Mouse (Mus musculus) embryonic facial prominence, embryonic 10.5 days (tissue): ENCODE measurements around the gene Ddx17. TPM values are rescaled to one million over a fixed set of nuclear protein-coding genes. Genes with fewer than 3 reads are reported as not detected.
A peak's percentile ranks its signal among the peaks of the same experiment; 100 is the strongest.

Experiments
- DNase-seq: peaks from one replicate; pipeline ENCODE4 v3.0.0-alpha.2; 2017; ENCODE audit warnings: low spot score
- H3K27ac ChIP-seq: fragments of 300-500 bp; sonication (generic); replicated peaks from 2 replicates; pipeline ENCODE4 v1.5.1; 2016; ENCODE audit warnings: mild to moderate bottlenecking
- H3K27me3 ChIP-seq: fragments of 300-500 bp; sonication (generic); replicated peaks from 2 replicates; pipeline ENCODE4 v1.6.1; 2016; ENCODE audit warnings: low read depth, mild to moderate bottlenecking; ENCODE audit not compliant: poor library complexity, severe bottlenecking
- H3K36me3 ChIP-seq: fragments of 300-500 bp; sonication (generic); replicated peaks from 2 replicates; pipeline ENCODE4 v1.6.1; 2016; ENCODE audit warnings: mild to moderate bottlenecking, moderate library complexity
- H3K4me1 ChIP-seq: fragments of 300-500 bp; sonication (generic); 2 replicates; pipeline ENCODE4 v1.6.1; 2016
- H3K4me3 ChIP-seq: fragments of 300-500 bp; sonication (generic); 2 replicates; pipeline ENCODE4 v1.5.1; 2016; ENCODE audit warnings: mild to moderate bottlenecking, moderate library complexity
- H3K9me3 ChIP-seq: fragments of 300-500 bp; sonication (generic); 2 replicates; pipeline ENCODE4 v1.6.1; 2016; ENCODE audit warnings: mild to moderate bottlenecking
- WGBS: fragments of 180-500 bp; shearing (Covaris S2); methylation state at CpG from one replicate; pipeline ENCODE4 v1.1.7; 2016; 5-methylcytosine and 5-hydroxymethylcytosine counted together
- polyA plus RNA-seq: library from polyadenylated mRNA; unstranded; fragments of >200 nt; fragmentation: Nextera tagmentation; extraction: Ambion mirVana; gene quantifications from 2 replicates; pipeline ENCODE4 v1.2.1, GENCODE M21; 2016

Gene Ddx17
- polyA plus RNA-seq = 43.7 and 44.9 TPM in 2 replicates

DNA sequence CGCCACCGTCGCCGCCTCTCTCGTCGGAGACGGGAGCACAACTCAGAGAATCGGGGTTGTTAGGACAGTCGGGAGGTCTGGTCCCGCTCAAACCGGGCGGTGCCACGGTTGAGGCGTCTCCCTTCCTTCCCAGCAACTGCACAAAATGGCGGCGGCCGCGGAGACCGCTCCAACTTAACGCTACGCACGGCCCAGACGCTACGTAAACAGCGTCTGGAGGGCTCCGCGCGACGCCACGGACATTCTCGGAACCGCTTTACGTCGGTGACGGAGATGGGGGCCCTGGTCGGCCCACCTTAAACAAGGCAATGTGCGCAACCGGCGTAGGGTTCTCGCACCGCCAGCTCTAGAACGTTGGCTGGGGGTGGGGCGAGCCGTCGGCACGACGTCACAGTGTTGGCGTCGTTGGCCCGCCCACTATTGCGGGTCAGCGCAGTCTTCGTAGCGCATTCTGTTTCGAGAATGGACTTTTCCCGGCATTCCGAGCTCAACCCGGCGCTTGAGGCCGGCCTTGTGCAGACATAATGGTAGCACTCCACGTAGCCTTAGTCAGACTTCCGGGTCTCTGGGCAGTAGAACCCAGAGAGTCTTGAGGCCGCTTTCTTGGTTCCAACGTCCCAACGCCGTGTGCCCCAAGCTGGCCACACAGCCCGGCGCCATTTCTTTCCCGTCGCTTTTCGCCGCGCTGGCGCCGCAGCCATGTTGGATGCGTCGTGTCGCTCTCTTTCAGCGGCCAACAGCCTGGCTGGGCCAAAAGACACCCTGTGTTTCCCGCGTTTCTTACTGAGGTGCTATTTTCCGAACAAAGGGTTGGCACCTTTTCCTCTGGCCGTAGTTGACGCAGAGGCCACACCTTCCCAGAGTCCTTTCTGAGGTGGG is at the start of gene Ddx17:
Ddx17 (minus strand) TSS at position 332 of the 879 bp plus-strand sequence.
- Histone ChIP-seq H3K4me1 (peaks cover 25% of the 10 kb centered on the region), H3K9me3 (no peaks in the 10 kb centered on the region), H3K27ac (peak within 1 kb of the TSS; percentile 100), H3K36me3 (peaks cover 34% of the 10 kb centered on the region), H3K27me3 (no peaks in the 10 kb centered on the region), H3K4me3 (peak within 1 kb of the TSS; percentile 96)
- DNase-seq = peak; percentile 98
- WGBS = 2% methylated on average over 84 of the region's 84 CpGs

DNA sequence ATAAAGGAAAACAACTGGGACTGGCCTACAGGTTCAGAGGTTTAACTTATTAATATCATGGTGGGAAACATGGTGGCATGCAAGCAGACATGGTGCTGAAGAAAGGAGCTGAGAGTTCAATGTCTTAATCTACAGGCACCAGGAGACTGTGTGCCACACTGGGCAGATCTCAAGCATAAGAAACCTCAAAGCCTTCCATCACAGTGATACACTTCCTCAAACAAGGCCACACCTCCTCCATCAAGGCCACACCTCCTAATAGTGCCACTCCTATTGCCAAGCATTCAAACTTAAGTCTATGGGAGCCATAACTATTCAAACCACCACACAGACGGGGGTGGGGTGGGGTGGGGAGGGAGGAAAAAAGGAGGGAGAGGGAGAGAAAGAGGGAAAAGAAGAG is 35.0 kb upstream of the Ddx17 start:
- Histone ChIP-seq H3K4me1 (no peaks in the 10 kb centered on the region), H3K27ac (no peak overlapping the region), H3K4me3 (no peak overlapping the region), H3K9me3 (no peaks in the 10 kb centered on the region), H3K36me3 (no peaks in the 10 kb centered on the region), H3K27me3 (no peaks in the 10 kb centered on the region)
- WGBS = 61% methylated on average over 1 of the region's 1 CpGs
- no peak for DNase-seq

- WGBS = 71% methylated on average over 6 of the region's 6 CpGs
- no peak overlapping the region for H3K27ac ChIP-seq
- no peaks in the 10 kb centered on the region for H3K9me3 ChIP-seq
- H3K4me3 ChIP-seq = no peak overlapping the region
- H3K4me1 ChIP-seq = no peaks in the 10 kb centered on the region
- H3K36me3 ChIP-seq = no peaks in the 10 kb centered on the region
- no peak for DNase-seq
- H3K27me3 ChIP-seq = no peaks in the 10 kb centered on the region
Measured at GRCm38 (mm10) chr15:79577671-79578426, 31.3 kb upstream of the Ddx17 start.

- 95% methylated on average over 2 of the region's 2 CpGs for WGBS
Measured at GRCm38 (mm10) chr15:79576947-79577346, 30.4 kb upstream of the Ddx17 start.

DNA sequence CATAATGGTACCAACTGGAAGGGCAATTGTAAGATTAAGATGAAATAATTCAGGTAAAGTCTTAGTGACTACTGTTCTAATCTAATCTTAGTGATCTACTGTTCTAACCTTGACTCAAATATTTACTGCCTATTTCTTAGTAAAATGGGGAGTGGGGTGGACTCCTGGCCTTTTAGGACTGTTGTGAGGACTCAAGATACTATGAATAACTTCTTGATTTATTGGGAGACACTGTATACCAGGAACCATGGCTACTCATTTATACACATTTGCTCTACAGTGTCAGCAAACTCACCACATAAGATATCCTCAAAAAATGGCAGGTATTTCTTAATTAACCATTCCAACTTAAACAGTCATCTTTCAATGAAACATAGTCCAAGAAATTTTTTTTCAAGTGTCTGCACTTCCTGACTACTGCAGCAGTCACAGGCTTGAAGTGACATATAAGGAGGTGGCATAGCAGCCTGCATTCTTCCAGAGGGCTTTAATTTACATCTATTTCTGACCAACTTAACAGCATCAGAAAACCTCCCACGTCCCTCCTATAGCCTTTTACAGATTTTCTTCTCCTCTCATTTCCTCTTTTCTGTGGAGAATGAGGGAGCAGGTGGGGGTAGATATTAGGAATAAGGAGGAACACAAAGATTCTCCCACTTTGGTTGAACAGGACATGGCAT is 29.1 kb upstream of the Ddx17 start:
- H3K27me3 ChIP-seq = no peaks in the 10 kb centered on the region
- H3K36me3 ChIP-seq = no peaks in the 10 kb centered on the region
- DNase-seq = no peak
- H3K4me1 ChIP-seq = no peaks in the 10 kb centered on the region
- WGBS = 56% methylated on average over 1 of the region's 1 CpGs
- no peak overlapping the region for H3K4me3 ChIP-seq
- H3K27ac ChIP-seq = no peak overlapping the region
- H3K9me3 ChIP-seq = no peaks in the 10 kb centered on the region

More at GRCm38 (mm10) chr15:79576947-79577346, 30.4 kb upstream of the Ddx17 start:
- Histone ChIP-seq H3K27me3 (no peaks in the 10 kb centered on the region), H3K36me3 (no peaks in the 10 kb centered on the region), H3K9me3 (no peaks in the 10 kb centered on the region), H3K27ac (no peak overlapping the region), H3K4me1 (no peaks in the 10 kb centered on the region), H3K4me3 (no peak overlapping the region)
- no peak for DNase-seq

GRCm38 (mm10) chr15:79562417-79562816 is 15.9 kb upstream of the Ddx17 start:
- Histone ChIP-seq H3K27ac (no peak overlapping the region), H3K36me3 (no peaks in the 10 kb centered on the region), H3K4me1 (no peaks in the 10 kb centered on the region), H3K4me3 (no peak overlapping the region), H3K9me3 (no peaks in the 10 kb centered on the region), H3K27me3 (no peaks in the 10 kb centered on the region)
- DNase-seq = no peak
- WGBS = 87% methylated on average over 9 of the region's 9 CpGs

DNA sequence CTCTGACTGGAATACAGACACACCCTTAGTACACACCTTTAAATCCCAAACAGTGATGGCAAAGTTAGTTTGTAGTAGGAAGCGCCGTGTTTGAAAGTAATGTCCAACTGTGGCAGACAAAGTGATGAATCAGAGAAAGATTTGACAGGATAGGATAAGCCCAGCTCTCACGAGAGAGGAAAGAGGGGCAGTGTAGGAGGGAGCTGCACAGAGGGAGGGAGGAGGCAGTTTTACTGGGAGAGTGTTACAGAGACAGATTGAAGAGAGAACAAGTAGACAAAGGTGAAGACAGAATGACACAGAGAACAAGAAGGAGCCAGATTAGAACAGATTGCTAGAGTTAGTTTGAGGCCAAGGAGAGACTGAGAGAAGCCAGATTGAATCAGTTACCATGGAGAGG is 13.1 kb upstream of the Ddx17 start:
- Histone ChIP-seq H3K36me3 (no peaks in the 10 kb centered on the region), H3K4me1 (no peaks in the 10 kb centered on the region), H3K9me3 (no peaks in the 10 kb centered on the region), H3K4me3 (no peak overlapping the region), H3K27ac (no peak overlapping the region), H3K27me3 (no peaks in the 10 kb centered on the region)
- WGBS = 73% methylated on average over 3 of the region's 3 CpGs
- DNase-seq = no peak

GRCm38 (mm10) chr15:79552566-79552965 is 6.0 kb upstream of the Ddx17 start:
- WGBS = 79% methylated on average over 5 of the region's 5 CpGs
- Histone ChIP-seq H3K9me3 (no peaks in the 10 kb centered on the region), H3K36me3 (no peaks in the 10 kb centered on the region), H3K27ac (no peak overlapping the region), H3K27me3 (0 out of 2 replicates have a peak, but pooled peaks cover 4% of the 10 kb centered on the region), H3K4me1 (peaks cover under 1% of the 10 kb centered on the region; the same call in 1 of the 2 replicates), H3K4me3 (no peak overlapping the region)
- DNase-seq = no peak

- Histone ChIP-seq H3K4me3 (no peak overlapping the region), H3K36me3 (peaks cover 18% of the 10 kb centered on the region), H3K9me3 (no peaks in the 10 kb centered on the region), H3K4me1 (peaks cover 25% of the 10 kb centered on the region), H3K27ac (no peak overlapping the region), H3K27me3 (0 out of 2 replicates have a peak, but pooled peaks cover 4% of the 10 kb centered on the region)
- 92% methylated on average over 2 of the region's 2 CpGs for WGBS
- no peak for DNase-seq
Measured at GRCm38 (mm10) chr15:79548226-79548625, 1.7 kb upstream of the Ddx17 start.

DNA sequence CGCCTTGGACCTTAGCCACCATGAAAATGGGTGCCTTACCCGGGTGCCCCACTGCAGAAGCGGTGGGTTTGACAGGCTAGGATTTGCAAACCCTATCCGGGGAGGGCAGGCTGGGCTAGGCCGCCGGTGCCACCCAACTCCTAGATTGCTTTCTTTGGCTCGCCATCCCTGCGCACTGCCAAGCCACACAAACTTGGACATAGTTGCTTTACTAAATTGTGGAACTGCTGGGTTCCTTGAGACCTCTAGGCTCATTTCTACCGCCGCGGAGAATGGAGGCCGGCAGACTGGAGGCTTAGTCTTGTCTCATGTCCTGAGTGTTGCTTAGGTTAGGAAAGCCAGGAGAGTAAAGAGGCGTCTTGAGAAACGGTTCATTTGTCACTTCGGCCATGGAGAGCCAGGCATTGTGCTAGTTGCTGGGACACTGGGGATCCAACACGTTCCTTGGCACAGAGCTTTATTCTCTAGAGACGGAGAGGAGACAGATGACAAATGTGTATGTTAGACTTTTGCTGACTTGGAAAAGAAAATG is 814 bp upstream of the Ddx17 start:
- Histone ChIP-seq H3K36me3 (peaks cover 27% of the 10 kb centered on the region), H3K27me3 (0 out of 2 replicates have a peak, but pooled peaks cover 2% of the 10 kb centered on the region), H3K4me3 (peak overlapping the region; percentile 96), H3K27ac (peak overlapping the region; percentile 100), H3K9me3 (no peaks in the 10 kb centered on the region), H3K4me1 (peaks cover 25% of the 10 kb centered on the region)
- WGBS = 76% methylated on average over 17 of the region's 17 CpGs
- DNase-seq = no peak

- Histone ChIP-seq H3K4me3 (peak overlapping the region; percentile 96), H3K27ac (peak overlapping the region; percentile 100), H3K9me3 (no peaks in the 10 kb centered on the region), H3K4me1 (peaks cover 25% of the 10 kb centered on the region), H3K36me3 (peaks cover 41% of the 10 kb centered on the region), H3K27me3 (no peaks in the 10 kb centered on the region)
- DNase-seq = peak; percentile 78
- under 1% methylated on average over 52 of the region's 52 CpGs for WGBS
Measured at GRCm38 (mm10) chr15:79545921-79546399, 581 bp downstream of the Ddx17 start.

- Histone ChIP-seq H3K27me3 (no peaks in the 10 kb centered on the region), H3K4me3 (peak overlapping the region; percentile 96), H3K27ac (peak overlapping the region; percentile 100), H3K4me1 (peaks cover 25% of the 10 kb centered on the region), H3K36me3 (peaks cover 46% of the 10 kb centered on the region), H3K9me3 (no peaks in the 10 kb centered on the region)
- DNase-seq = no peak
- WGBS = 6% methylated on average over 3 of the region's 3 CpGs
Measured at GRCm38 (mm10) chr15:79545496-79545895, 1.0 kb downstream of the Ddx17 start.
